Mouse (Mus musculus): Measurements from ENCODE around the gene Pip5kl1.
A peak's percentile ranks its signal among the peaks of the same experiment; 100 is the strongest.

Pip5kl1 gene

DNA sequence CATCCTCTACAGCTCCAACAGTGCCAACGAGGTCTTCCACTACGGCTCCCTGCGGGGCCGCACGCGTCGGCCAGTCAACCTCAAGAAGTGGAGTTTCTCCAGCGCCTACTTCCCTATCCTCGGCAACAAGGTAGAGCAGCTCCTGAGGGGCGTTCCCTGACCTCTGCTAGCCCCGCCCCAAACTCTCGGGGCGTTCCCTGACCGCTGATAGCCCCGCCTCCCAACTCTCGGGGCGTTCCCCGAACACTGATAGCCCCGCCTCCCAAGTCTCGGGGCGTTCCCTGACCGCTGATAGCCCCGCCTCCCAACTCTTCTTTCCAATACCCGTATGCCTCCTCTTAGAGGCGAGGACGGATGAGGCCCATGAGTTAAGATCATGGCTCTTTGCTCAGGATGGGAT, 37.7 kb downstream of the Pip5kl1 start:
- DNase-seq (ENCODE audit: low spot score in 2 of 2) = no peak

GRCm38 (mm10) chr2:32617109-32617508, 42.5 kb downstream of the Pip5kl1 start:
- no peak for DNase-seq (ENCODE audit: low spot score in 2 of 2)

GRCm38 (mm10) chr2:32617601-32618000, 43.0 kb downstream of the Pip5kl1 start:
- no peak for DNase-seq (ENCODE audit: low spot score in 2 of 2)

- DNase-seq (ENCODE audit: low spot score in 2 of 2) = no peak
Observed at GRCm38 (mm10) chr2:32618051-32618450, 43.5 kb downstream of the Pip5kl1 start.

DNA sequence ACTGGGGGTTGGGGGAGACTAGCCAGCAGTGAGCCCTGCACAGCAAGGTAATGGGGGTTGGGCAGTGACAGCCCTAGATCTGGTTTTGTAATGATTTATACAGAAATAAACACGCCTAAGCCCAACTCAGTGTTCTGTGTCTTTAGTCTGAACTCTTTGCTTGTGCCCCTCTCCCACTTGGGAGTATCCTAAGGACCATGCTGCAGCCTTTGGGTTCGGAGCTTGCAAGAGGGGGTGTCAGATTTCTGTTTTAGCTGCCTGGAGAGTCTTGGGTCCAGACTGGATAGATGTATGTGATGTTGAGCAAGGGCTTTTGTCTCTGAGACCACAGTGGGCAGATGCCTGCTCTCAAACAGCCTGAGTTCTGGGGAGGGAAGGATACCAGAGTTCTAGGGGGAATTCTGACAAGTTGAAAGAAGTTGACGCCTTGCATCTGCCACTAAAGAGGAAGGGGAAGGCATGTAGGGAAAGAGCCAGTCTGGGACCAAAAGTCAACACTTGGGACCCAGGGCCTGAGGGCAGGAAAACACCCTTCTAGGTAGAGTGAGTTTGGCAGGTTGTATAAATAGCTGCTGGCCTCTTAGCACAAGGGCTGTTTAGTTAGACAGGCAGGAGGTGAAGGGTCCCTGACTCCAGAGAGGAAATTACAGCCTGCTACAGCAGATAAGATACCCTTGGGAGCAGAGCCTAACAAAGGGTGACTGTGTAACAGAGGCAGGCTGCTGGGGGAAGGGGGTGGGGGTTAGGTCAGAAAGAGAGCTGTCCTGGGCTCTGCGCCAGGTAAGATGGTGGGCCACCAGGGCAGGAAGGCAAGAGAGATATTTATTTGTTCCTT, 46.3 kb downstream of the Pip5kl1 start:
- DNase-seq (ENCODE audit: low spot score in 2 of 2) = no peak

DNA sequence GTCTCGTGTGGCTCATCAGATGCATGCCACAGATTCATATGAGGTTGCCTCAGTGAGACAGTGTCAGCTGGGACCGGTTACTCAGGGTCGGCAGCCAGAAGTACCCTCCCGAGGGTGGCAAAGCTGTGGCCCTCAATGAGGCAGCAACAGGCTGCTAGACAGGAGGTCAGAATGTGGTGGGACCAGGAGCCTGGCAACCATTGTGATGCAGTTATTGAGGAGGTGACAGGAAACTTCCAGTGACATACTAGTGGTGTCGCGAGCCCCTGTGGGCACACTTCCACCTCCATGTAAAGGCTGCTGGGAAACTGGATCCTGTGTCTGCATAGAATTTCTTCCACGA, 46.9 kb downstream of the Pip5kl1 start, which contains the start of gene Ak1:
Gene Ak1, plus strand, starts transcription at position 242 of the 343 bp plus-strand sequence.
- DNase-seq (ENCODE audit: low spot score in 2 of 2) = no peak

- DNase-seq (ENCODE audit: low spot score in 2 of 2) = no peak
Observed at GRCm38 (mm10) chr2:32624111-32624748, 49.6 kb downstream of the Pip5kl1 start.

- peak in 1 of 2 experiments; percentile 69 for DNase-seq (ENCODE audit: low spot score in 2 of 2)
Observed at GRCm38 (mm10) chr2:32625212-32625872, 50.7 kb downstream of the Pip5kl1 start.

- no peak for DNase-seq (ENCODE audit: low spot score in 2 of 2)
Observed at GRCm38 (mm10) chr2:32625873-32626694, 51.5 kb downstream of the Pip5kl1 start.

- no peak for DNase-seq (ENCODE audit: low spot score in 2 of 2)
Observed at GRCm38 (mm10) chr2:32627266-32628043, 52.9 kb downstream of the Pip5kl1 start.

DNA sequence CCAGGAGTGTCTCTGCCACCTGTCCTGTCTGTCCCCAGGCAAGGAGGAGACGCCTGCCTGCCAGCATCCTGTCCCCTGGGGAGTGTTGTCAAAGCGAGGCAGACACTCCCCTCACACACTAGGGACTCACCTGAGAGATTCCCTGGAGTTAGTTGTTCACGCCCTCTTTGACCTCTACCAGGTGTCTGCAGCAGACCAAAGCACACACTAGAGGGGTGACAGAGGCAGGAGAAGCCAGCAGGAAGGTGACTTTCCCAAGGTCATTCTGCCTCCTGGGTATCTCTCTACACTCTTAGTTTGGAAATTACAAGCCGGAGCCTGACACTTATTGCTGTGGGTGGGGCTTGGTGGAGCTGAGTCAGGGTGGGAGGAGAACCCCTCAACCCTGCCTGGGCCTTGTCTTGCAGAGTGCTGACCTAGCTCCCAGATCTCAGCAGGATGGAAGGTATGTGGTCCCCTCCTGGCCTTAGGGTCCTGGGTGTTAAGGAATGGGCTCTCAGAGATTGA, 53.5 kb downstream of the Pip5kl1 start:
- DNase-seq (ENCODE audit: low spot score in 2 of 2) = no peak

GRCm38 (mm10) chr2:32628729-32629128, 54.1 kb downstream of the Pip5kl1 start:
- DNase-seq (ENCODE audit: low spot score in 2 of 2) = peak in 1 of 2 experiments; percentile 85

- peak in 1 of 2 experiments; percentile 70 for DNase-seq (ENCODE audit: low spot score in 2 of 2)
Observed at GRCm38 (mm10) chr2:32629276-32629976, 54.8 kb downstream of the Pip5kl1 start.

- no peak for DNase-seq (ENCODE audit: low spot score in 2 of 2)
Observed at GRCm38 (mm10) chr2:32630036-32630435, 55.4 kb downstream of the Pip5kl1 start.

- DNase-seq (ENCODE audit: low spot score in 2 of 2) = no peak
Observed at GRCm38 (mm10) chr2:32631046-32631445, 56.4 kb downstream of the Pip5kl1 start.

GRCm38 (mm10) chr2:32631737-32632394, 57.3 kb downstream of the Pip5kl1 start:
- DNase-seq (ENCODE audit: low spot score in 2 of 2) = peak; percentile 66 to 82

All from cerebellum, postnatal 4 days (tissue).